Mouse (Mus musculus) MEL (cell line): ENCODE data around the gene Akt3. TPM values are rescaled to one million over a fixed set of nuclear protein-coding genes. Genes with fewer than 3 reads are reported as not detected.
A peak's percentile ranks its signal among the peaks of the same experiment; 100 is the strongest.

Source experiments
- DNase-seq: peaks from one replicate; pipeline ENCODE4 v3.0.0; 2011; ENCODE audit warnings: low read depth, low spot score
- H3K27ac ChIP-seq: 2 replicates; pipeline ENCODE4 v1.5.1; 2012; ENCODE audit warnings: low read depth, mild to moderate bottlenecking, control low read depth, low read length, moderate library complexity; ENCODE audit not compliant: control insufficient read depth
- H3K27me3 ChIP-seq, 2 experiments: fragments of 150-350 bp in 1 of 2; sonication (generic) in 1 of 2; 2 replicates each; pipeline ENCODE4 v1.6.1; 2012; ENCODE audit warnings: low read length in 2 of 2, mild to moderate bottlenecking in 2 of 2, improper control_type of control experiment in 1 of 2, moderate library complexity in 1 of 2; ENCODE audit not compliant: insufficient read depth in 2 of 2, control insufficient read depth in 1 of 2
- H3K36me3 ChIP-seq, 2 experiments: 2 replicates each; pipeline ENCODE4 v1.6.1; 2012 to 2014; ENCODE audit warnings: low read length in 2 of 2, improper control_type of control experiment in 1 of 2, inconsistent platforms in 1 of 2, mild to moderate bottlenecking in 1 of 2; ENCODE audit not compliant: insufficient read depth in 2 of 2, control insufficient read depth in 1 of 2
- H3K4me1 ChIP-seq, 2 experiments: fragments of 150-350 bp in 1 of 2; sonication (generic) in 1 of 2; 2 replicates each; pipeline ENCODE4 v1.6.1; 2012; ENCODE audit warnings: low read length in 2 of 2, improper control_type of control experiment in 1 of 2, mild to moderate bottlenecking in 1 of 2; ENCODE audit not compliant: insufficient read depth in 2 of 2, control insufficient read depth in 1 of 2
- H3K4me3 ChIP-seq, 2 experiments: fragments of 150-350 bp in 1 of 2; sonication (generic) in 1 of 2; 2 replicates each; pipeline ENCODE4 v1.5.1; 2012; ENCODE audit warnings: low read depth in 2 of 2, low read length in 2 of 2, mild to moderate bottlenecking in 2 of 2, moderate library complexity in 2 of 2, control low read depth in 1 of 2, improper control_type of control experiment in 1 of 2; ENCODE audit not compliant: control insufficient read depth in 1 of 2, insufficient read depth in 1 of 2
- H3K79me2 ChIP-seq: 2 replicates; pipeline ENCODE4 v1.6.1; 2012; ENCODE audit warnings: mild to moderate bottlenecking, low read length, moderate library complexity; ENCODE audit not compliant: control insufficient read depth, poor library complexity, insufficient read depth
- H3K9ac ChIP-seq: 2 replicates; pipeline ENCODE4 v1.6.1; 2012; ENCODE audit warnings: low read depth, mild to moderate bottlenecking, control low read depth, low read length, moderate library complexity; ENCODE audit not compliant: control insufficient read depth, poor library complexity, severe bottlenecking
- H3K9me3 ChIP-seq: fragments of 150-350 bp; sonication (generic); replicated peaks from 2 replicates; pipeline ENCODE4 v1.6.1; 2012; ENCODE audit warnings: mild to moderate bottlenecking, low read length, improper control_type of control experiment, moderate library complexity; ENCODE audit not compliant: insufficient read depth
- CTCF ChIP-seq, 3 experiments: IDR thresholded peaks in 2 of 3; conservative IDR thresholded peaks in 1 of 3; 2 replicates each; pipeline ENCODE4 v1.5.1; 2011 to 2012; ENCODE audit warnings: low read length in 3 of 3, low read depth in 2 of 3, mild to moderate bottlenecking in 2 of 3, improper control_type of control experiment in 1 of 3, inconsistent platforms in 1 of 3, mixed read lengths in 1 of 3, moderate library complexity in 1 of 3; ENCODE audit not compliant: control insufficient read depth in 1 of 3, insufficient read depth in 1 of 3, poor library complexity in 1 of 3, severe bottlenecking in 1 of 3
- ELF1 ChIP-seq: IDR thresholded peaks from 2 replicates; pipeline ENCODE4 v1.6.1; 2014; ENCODE audit warnings: low read depth, mild to moderate bottlenecking, inconsistent platforms, low read length, improper control_type of control experiment, moderate library complexity
- EP300 ChIP-seq, 2 experiments: IDR thresholded peaks; 2 replicates each; pipeline ENCODE4 v1.6.1; 2011; ENCODE audit warnings: improper control_type of control experiment in 2 of 2, low read length in 2 of 2, low read depth in 1 of 2, mild to moderate bottlenecking in 1 of 2
- ETS1 ChIP-seq: IDR thresholded peaks from 2 replicates; pipeline ENCODE4 v1.6.1; 2012; ENCODE audit warnings: low read depth, mild to moderate bottlenecking, inconsistent platforms, low read length, improper control_type of control experiment, moderate library complexity
- MAX ChIP-seq: IDR thresholded peaks from 2 replicates; pipeline ENCODE4 v1.6.1; 2011; ENCODE audit warnings: low read length, improper control_type of control experiment
- MAZ ChIP-seq: IDR thresholded peaks from 2 replicates; pipeline ENCODE4 v1.6.1; 2012; ENCODE audit warnings: low read depth, mild to moderate bottlenecking, inconsistent platforms, low read length, improper control_type of control experiment
- MEF2A ChIP-seq: IDR thresholded peaks from 2 replicates; pipeline ENCODE4 v1.6.1; 2014; ENCODE audit warnings: low read depth, mild to moderate bottlenecking, inconsistent platforms, low read length, improper control_type of control experiment; ENCODE audit not compliant: poor library complexity, insufficient replicate concordance, severe bottlenecking; ENCODE audit errors: extremely low read depth
- MXI1 ChIP-seq: IDR thresholded peaks from 2 replicates; pipeline ENCODE4 v1.6.1; 2011; ENCODE audit warnings: mild to moderate bottlenecking, low read depth, low read length, improper control_type of control experiment
- MYC ChIP-seq: IDR thresholded peaks from 2 replicates; pipeline ENCODE4 v1.6.1; 2011; ENCODE audit warnings: low read depth, mild to moderate bottlenecking, low read length, improper control_type of control experiment, moderate library complexity
- NRF1 ChIP-seq: IDR thresholded peaks from 2 replicates; pipeline ENCODE4 v1.6.1; 2014; ENCODE audit warnings: low read depth, mild to moderate bottlenecking, inconsistent platforms, low read length, improper control_type of control experiment, moderate library complexity; ENCODE audit not compliant: poor library complexity, insufficient read depth, severe bottlenecking
- POLR2A ChIP-seq, 2 experiments: IDR thresholded peaks; 2 replicates each; pipeline ENCODE4 v1.6.1; 2011 to 2012; ENCODE audit warnings: low read length in 2 of 2, mild to moderate bottlenecking in 2 of 2, control low read depth in 1 of 2, improper control_type of control experiment in 1 of 2, low read depth in 1 of 2, moderate library complexity in 1 of 2; ENCODE audit not compliant: control insufficient read depth in 1 of 2, insufficient read depth in 1 of 2, poor library complexity in 1 of 2
- POLR2AphosphoS2 ChIP-seq: IDR thresholded peaks from 2 replicates; pipeline ENCODE4 v1.6.1; 2011; ENCODE audit warnings: low read length, improper control_type of control experiment
- RCOR1 ChIP-seq: IDR thresholded peaks from 2 replicates; pipeline ENCODE4 v1.6.1; 2012; ENCODE audit warnings: low read depth, mild to moderate bottlenecking, inconsistent platforms, low read length, improper control_type of control experiment
- SIN3A ChIP-seq: IDR thresholded peaks from 2 replicates; pipeline ENCODE4 v1.6.1; 2012; ENCODE audit warnings: low read length, improper control_type of control experiment, inconsistent platforms
- UBTF ChIP-seq: IDR thresholded peaks from 2 replicates; pipeline ENCODE4 v1.6.1; 2012; ENCODE audit warnings: low read depth, mild to moderate bottlenecking, inconsistent platforms, low read length, improper control_type of control experiment, moderate library complexity, borderline replicate concordance; ENCODE audit not compliant: insufficient read depth
- USF2 ChIP-seq, 2 experiments: IDR thresholded peaks; 2 replicates each; pipeline ENCODE4 v1.6.1; 2011 to 2012; ENCODE audit warnings: improper control_type of control experiment in 2 of 2, low read length in 2 of 2, borderline replicate concordance in 1 of 2, inconsistent platforms in 1 of 2, low read depth in 1 of 2, mild to moderate bottlenecking in 1 of 2; ENCODE audit not compliant: insufficient read depth in 1 of 2
- ZC3H11A ChIP-seq: IDR thresholded peaks from 2 replicates; pipeline ENCODE4 v1.6.1; 2012; ENCODE audit warnings: low read depth, mild to moderate bottlenecking, inconsistent platforms, low read length, improper control_type of control experiment
- ZKSCAN1 ChIP-seq: IDR thresholded peaks from 2 replicates; pipeline ENCODE4 v1.6.1; 2012; ENCODE audit warnings: low read depth, mild to moderate bottlenecking, inconsistent platforms, low read length, improper control_type of control experiment, moderate library complexity
- polyA plus RNA-seq, 2 experiments: library from polyadenylated mRNA; stranded (reverse) in 1 of 2; unstranded in 1 of 2; fragments of >175 nt in 1 of 2; fragments of >200 nt in 1 of 2; gene quantifications; 2 replicates each; pipeline versions ENCODE4 v1.2.1 to v1.2.4; 2012; ENCODE audit warnings: low replicate concordance in 2 of 2, low read depth in 1 of 2; ENCODE audit not compliant: insufficient read length in 2 of 2, insufficient read depth in 1 of 2, missing spikeins in 1 of 2
- total RNA-seq: library from RNA; depleted of rRNA; stranded (reverse); fragments of 300-350 nt; gene quantifications from 2 replicates; pipeline ENCODE4 v1.2.3, GENCODE M21; 2012

The Akt3 gene
- total and polyA plus RNA-seq, 3 experiments = 3.5 to 6.2 TPM; not detected in 1

- H3K9ac ChIP-seq = peak overlapping the region; percentile 73
- peak overlapping the region; percentile 28 for H3K27ac ChIP-seq
- peaks cover 2 to 11% of the 10 kb centered on the region in 2 experiments; a peak in 3 of 4 replicates for H3K4me1 ChIP-seq
- no peaks in the 10 kb centered on the region for H3K9me3 ChIP-seq
- peaks cover 0 to 7% of the 10 kb centered on the region in 2 experiments; a peak in 2 of 4 replicates for H3K36me3 ChIP-seq
- peak; percentile 90 for DNase-seq
- H3K4me3 ChIP-seq = peak overlapping the region; percentile 61 to 67
- TF ChIP-seq UBTF (no peak), ELF1 (no peak), ZC3H11A (no peak), ZKSCAN1 (no peak), POLR2AphosphoS2 (no peak), MYC (no peak), USF2 (IDR thresholded peaks at IDR 0.05; ENCODE audit: borderline replicate concordance in 1 of 2, insufficient read depth in 1 of 2, low read depth in 1 of 2, low read length in 2 of 2) (no peak), ETS1 (peak; percentile 33; the same call in 1 of the 2 replicates), SIN3A (peak; percentile 62; the same call in 1 of the 2 replicates), MXI1 (peak; percentile 26; the same call in 1 of the 2 replicates), MEF2A (peak; percentile 85; the same call in 1 of the 2 replicates), RCOR1 (peak; percentile 37; the same call in 1 of the 2 replicates), EP300 (IDR thresholded peaks at IDR 0.05; ENCODE audit: low read depth in 1 of 2, low read length in 2 of 2) (no peak; a peak in 1 of 4 replicates), NRF1 (no peak), MAZ (peak; percentile 26; the same call in 1 of the 2 replicates), POLR2A (IDR thresholded peaks at IDR 0.05; ENCODE audit: control insufficient read depth in 1 of 2, insufficient read depth in 1 of 2, low read depth in 1 of 2, low read length in 2 of 2, poor library complexity in 1 of 2) (0 out of 4 replicates have a peak, but pooled peaks of 1 of the 2 experiments have one; percentile 11), MAX (0 out of 2 replicates have a peak, but pooled peaks have one; percentile 15), CTCF (IDR thresholded peaks at IDR 0.05 in 2 of 3, conservative IDR thresholded peaks at IDR 0.05 in 1 of 3; ENCODE audit: control insufficient read depth in 1 of 3, insufficient read depth in 1 of 3, low read depth in 2 of 3, low read length in 3 of 3, poor library complexity in 1 of 3, severe bottlenecking in 1 of 3) (no peak)
- peaks cover 10% of the 10 kb centered on the region; the same call in 1 of the 2 replicates for H3K79me2 ChIP-seq
- H3K27me3 ChIP-seq = no peaks in the 10 kb centered on the region
These were observed 597 bp downstream of the Akt3 start for GRCm38 (mm10) chr1:177257178-177258033.
